Mouse (Mus musculus) gastrocnemius, adult 2 months (tissue): ENCODE measurements around the gene Apopt1. TPM values are rescaled to one million over a fixed set of nuclear protein-coding genes. Genes with fewer than 3 reads are reported as not detected.
A peak's percentile ranks its signal among the peaks of the same experiment; 100 is the strongest.
"Not testable (repeated sequence)": the region's sequence is repeated elsewhere in the genome, so short reads cannot be mapped to it uniquely, and the experiment has no call there.

Experiments
- DNase-seq: peaks from one replicate; pipeline ENCODE4 v3.0.0; 2022
- H3K27ac ChIP-seq: fragments of 200-600 bp; 2 replicates; pipeline ENCODE4 v1.8.1; 2022; ENCODE audit warnings: mild to moderate bottlenecking
- H3K4me3 ChIP-seq: fragments of 200-600 bp; 2 replicates; pipeline ENCODE4 v1.8.1; 2022; ENCODE audit warnings: mild to moderate bottlenecking, moderate library complexity
- CTCF ChIP-seq: fragments of 200-600 bp; IDR thresholded peaks from 2 replicates; pipeline ENCODE4 v1.8.1; 2022; ENCODE audit warnings: antibody characterized with exemption, mild to moderate bottlenecking, moderate library complexity
- intact Hi-C: fragments of 180-260 bp; cut with DNase I; formaldehyde crosslinking; loops from one replicate; pipeline ENCODE4 v1.15.1; 2025
- total RNA-seq, 2 experiments: library from RNA; stranded (reverse); gene quantifications; 2 replicates each; pipeline ENCODE4 v1.2.3; 2021

The Apopt1 gene
- total RNA-seq, 2 experiments from 2014 or later = 37.4 to 46.7 TPM

- DNase-seq = no peak
- Histone ChIP-seq H3K4me3 (no peak overlapping the region), H3K27ac (peak overlapping the region; percentile 65)
- no peak for TF ChIP-seq CTCF
- intact Hi-C loops = loop anchor here (5.0 kb wide), 1 partner anchor 34 kb away; no protein-coding TSS in a partner anchor
Observed at GRCm38 (mm10) chr12:111698346-111698913, 14.6 kb upstream of the Apopt1 start.

DNA sequence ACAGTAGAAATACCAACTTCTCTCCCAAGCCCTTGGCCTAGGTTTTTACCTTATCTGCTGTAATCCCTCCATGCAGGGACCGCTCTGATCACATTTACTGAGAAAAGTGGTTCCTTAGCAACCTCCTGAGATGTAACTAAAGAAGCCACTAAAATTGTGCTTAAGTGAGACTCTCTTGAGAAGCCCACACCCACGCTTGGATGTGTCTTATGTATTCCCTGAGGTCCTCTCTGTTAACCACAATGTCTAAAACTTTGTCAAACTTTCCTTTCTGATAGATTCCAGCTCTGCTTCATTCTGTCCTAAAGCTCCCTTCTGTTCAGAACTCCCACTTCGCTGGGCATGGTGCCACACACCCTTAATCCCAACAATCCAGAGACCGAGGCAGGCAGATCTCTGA is 13.5 kb upstream of the Apopt1 start:
- no peak overlapping the region for H3K4me3 ChIP-seq
- no peak for TF ChIP-seq CTCF
- DNase-seq = no peak
- peak overlapping the region; percentile 6; the same call in 1 of the 2 replicates for H3K27ac ChIP-seq
- intact Hi-C loops = loop anchor here (5.0 kb wide), 1 partner anchor 33 kb away; no protein-coding TSS in a partner anchor

GRCm38 (mm10) chr12:111700920-111701458 is 12.1 kb upstream of the Apopt1 start:
- intact Hi-C loops = no loop called here
- no peak for TF ChIP-seq CTCF
- no peak overlapping the region for H3K4me3 ChIP-seq
- peak overlapping the region; percentile 28 for H3K27ac ChIP-seq
- no peak for DNase-seq

- no peak for DNase-seq
- TF ChIP-seq CTCF = no peak
- intact Hi-C loops = no loop called here
Observed at GRCm38 (mm10) chr12:111703301-111703700, 9.8 kb upstream of the Apopt1 start.

DNA sequence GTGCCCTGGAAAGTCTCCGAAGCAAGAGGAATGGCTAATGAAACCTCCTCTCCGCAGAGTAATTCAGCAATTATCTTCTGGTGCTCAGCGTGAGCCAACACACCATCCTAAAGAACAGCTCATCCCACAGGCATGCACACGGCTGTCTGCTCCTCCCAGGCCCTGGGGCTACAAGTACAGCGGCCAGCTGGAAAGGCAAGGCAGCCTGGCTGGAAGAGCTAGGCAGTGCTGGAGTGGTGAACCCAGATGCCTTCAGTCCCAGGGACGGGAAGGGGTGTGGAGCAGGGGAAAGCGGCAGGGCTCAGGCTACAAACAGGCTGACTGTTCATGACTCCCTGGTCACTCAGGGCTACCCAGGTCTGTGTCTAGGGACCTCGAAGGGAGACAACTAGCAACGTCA is 8.5 kb upstream of the Apopt1 start:
- Histone ChIP-seq H3K4me3 (peak overlapping the region; percentile 31), H3K27ac (peak overlapping the region; percentile 93)
- no peak for TF ChIP-seq CTCF
- peak; percentile 88 for DNase-seq
- intact Hi-C loops = no loop called here

More at GRCm38 (mm10) chr12:111703301-111703700, 9.8 kb upstream of the Apopt1 start:
- H3K4me3 ChIP-seq = no peak overlapping the region
- peak overlapping the region; percentile 93 for H3K27ac ChIP-seq

GRCm38 (mm10) chr12:111705186-111705973 is 7.7 kb upstream of the Apopt1 start:
- intact Hi-C loops = no loop called here
- TF ChIP-seq CTCF = no peak
- peak overlapping the region; percentile 31; the same call in 1 of the 2 replicates for H3K4me3 ChIP-seq
- DNase-seq = peak; percentile 89
- H3K27ac ChIP-seq = peak overlapping the region; percentile 93

DNA sequence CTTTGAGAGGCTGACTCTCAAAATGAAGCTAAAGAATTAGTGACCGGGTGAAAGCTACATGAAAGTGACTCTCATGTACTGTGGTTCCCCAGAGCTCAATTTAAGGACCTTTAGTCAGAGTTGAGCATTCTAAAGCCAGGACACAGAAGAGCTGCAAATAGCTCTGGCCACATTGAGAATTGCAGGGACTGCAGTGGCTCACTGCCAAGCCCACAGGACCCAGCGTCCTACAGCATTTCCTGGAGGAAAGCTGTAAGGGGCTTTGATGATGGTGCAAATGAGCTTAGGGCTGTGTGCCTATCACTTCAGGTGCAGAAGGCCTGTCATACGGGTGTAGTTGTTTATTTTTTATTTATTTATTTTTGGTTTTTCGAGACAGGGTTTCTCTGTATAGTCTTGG is 4.9 kb upstream of the Apopt1 start:
- Histone ChIP-seq H3K27ac (peak overlapping the region; percentile 93), H3K4me3 (no peak overlapping the region)
- intact Hi-C loops = no loop called here
- TF ChIP-seq CTCF = no peak
- peak; percentile 44 for DNase-seq

- Histone ChIP-seq H3K27ac (peak overlapping the region; percentile 41; the same call in 1 of the 2 replicates), H3K4me3 (no peak overlapping the region)
- no peak for TF ChIP-seq CTCF
- intact Hi-C loops = loop anchor here (5.0 kb wide), 1 partner anchor 33 kb away; the partner anchor contains the start of gene Trmt61a
- no peak for DNase-seq
Observed at GRCm38 (mm10) chr12:111710091-111710490, 3.0 kb upstream of the Apopt1 start.

DNA sequence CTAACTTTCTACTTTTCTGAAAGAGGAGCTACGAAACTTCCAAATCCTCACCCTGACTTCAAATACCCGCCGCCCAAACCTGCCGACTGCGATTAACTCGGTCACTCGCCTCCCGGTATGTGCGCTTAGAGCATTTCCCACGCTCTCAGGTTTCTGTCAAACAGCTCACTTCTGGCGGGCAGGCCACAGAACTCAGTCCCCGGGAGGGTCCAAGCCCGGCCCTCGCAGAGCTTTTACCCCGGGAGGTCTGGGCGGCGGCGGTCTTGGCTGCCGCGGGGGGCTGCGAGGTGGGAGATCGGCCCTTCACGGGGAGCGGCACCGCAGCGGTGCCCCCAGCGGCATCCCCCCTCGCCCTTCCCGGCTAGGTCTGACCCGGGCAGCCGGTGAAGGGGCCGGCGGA is 585 bp upstream of the Apopt1 start:
- H3K27ac ChIP-seq = peak overlapping the region; percentile 96
- peak overlapping the region; percentile 85 for H3K4me3 ChIP-seq
- TF ChIP-seq CTCF = no peak
- intact Hi-C loops = loop anchor here (5.0 kb wide), 1 partner anchor 35 kb away; the partner anchor contains the start of gene Trmt61a
- DNase-seq = no peak

GRCm38 (mm10) chr12:111713880-111714279 is 819 bp downstream of the Apopt1 start:
- H3K27ac ChIP-seq = not testable (repeated sequence)
- peak overlapping the region; percentile 85 for H3K4me3 ChIP-seq
- DNase-seq = peak; percentile 7
- intact Hi-C loops = loop anchor here (5.0 kb wide), 1 partner anchor 37 kb away; the partner anchor contains the start of gene Trmt61a

GRCm38 (mm10) chr12:111716505-111716904 is 3.4 kb downstream of the Apopt1 start:
- TF ChIP-seq CTCF = no peak
- DNase-seq = no peak
- Histone ChIP-seq H3K4me3 (no peak overlapping the region), H3K27ac (no peak overlapping the region)
- intact Hi-C loops = no loop called here

DNA sequence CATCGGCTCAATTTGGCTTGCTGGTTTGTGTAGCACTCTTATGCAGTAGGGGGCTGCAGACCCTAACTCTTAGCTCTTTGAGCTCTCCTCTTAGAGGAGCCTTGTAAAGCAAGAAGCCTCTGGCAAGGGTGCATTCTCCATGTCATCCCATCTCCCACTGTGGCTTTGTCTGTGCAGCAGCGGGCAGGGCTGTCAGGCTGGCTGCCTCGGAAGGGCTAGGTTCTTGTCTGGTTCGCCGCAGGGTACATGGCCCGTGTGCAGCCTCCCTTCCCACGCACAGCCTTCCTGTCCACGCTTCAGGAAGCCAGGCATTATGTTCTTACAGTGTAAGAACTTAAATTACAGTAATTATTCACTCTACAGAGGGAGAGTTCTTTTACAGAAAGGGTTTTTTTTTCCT is 5.6 kb downstream of the Apopt1 start:
- DNase-seq = no peak
- intact Hi-C loops = no loop called here
- peak overlapping the region; percentile 40 for H3K4me3 ChIP-seq
- H3K27ac ChIP-seq = peak overlapping the region; percentile 66
- no peak for TF ChIP-seq CTCF

- intact Hi-C loops = no loop called here
- DNase-seq = no peak
- no peak for TF ChIP-seq CTCF
Observed at GRCm38 (mm10) chr12:111720222-111720621, 7.2 kb downstream of the Apopt1 start.

More at GRCm38 (mm10) chr12:111720222-111720621, 7.2 kb downstream of the Apopt1 start:
- Histone ChIP-seq H3K4me3 (no peak overlapping the region), H3K27ac (no peak overlapping the region)
